Mouse (Mus musculus): ENCODE measurements at regions not wholly inside any gene's neighbourhood (a gene's known extent, or its start where the extent isn't known, plus 50 kb on each side); places are given as distances from the start of the nearest gene placed in this dataset.

DNA sequence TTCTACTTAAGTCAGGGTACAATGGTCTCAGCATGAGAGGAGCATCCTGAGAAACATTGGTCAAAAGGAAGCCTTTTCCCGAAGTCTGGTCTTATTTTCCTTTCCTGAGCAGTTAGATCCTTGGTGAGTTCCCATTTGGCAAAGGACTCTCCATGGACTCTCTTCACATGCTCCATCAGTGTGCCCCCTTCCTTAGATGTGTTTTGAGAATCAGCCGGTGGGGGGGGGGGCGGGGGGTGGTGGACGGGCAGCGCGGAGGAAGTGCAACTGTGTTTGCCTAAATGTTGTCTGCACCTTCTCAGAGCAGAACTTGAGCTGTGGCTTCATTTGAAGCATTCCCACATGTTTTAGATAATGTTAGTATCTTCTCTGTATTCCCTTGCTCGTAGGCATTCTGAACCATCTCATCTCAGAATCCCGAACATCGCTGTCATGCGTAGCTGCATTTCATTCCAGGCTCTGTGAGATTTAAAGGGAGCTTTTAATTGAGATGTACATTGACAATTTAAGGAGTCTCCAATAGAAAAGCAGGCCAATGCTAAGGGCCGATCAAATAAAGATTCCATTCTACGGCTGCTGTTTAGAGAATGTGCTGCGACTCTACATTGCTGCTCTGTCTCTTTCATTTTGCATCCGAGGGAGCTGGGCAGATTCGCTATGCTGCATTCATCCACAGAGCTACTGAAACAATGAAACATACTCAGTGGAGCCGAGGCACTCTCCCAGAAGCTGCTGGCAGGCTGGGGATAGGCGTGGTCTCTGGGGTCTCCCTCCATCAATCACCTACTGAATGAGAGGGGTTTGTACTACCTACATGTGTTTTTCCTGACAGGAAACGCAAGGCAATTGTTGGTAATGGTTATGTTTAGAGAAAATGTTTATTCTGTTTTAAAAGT, 92.9 kb downstream of the Pax1 start:
- DNase-seq = no peak

All from kidney, postnatal 10 days (tissue).